Mouse (Mus musculus) embryonic facial prominence, embryonic 13.5 days (tissue): ENCODE data around the gene Cela3a. TPM values are rescaled to one million over a fixed set of nuclear protein-coding genes. Genes with fewer than 3 reads are reported as not detected.
A peak's percentile ranks its signal among the peaks of the same experiment; 100 is the strongest.

Source experiments
- ATAC-seq: fragments of 200-750 bp; cut with Nextera tagmentation; 2 replicates; pipeline ENCODE4 v1.8.0; 2017; ENCODE audit warnings: low read depth; ENCODE audit not compliant: insufficient number of reproducible peaks, insufficient read depth, low FRiP score, low TSS enrichment
- H3K27ac ChIP-seq: fragments of 300-500 bp; sonication (generic); 2 replicates; pipeline ENCODE4 v1.5.1; 2015; ENCODE audit warnings: moderate library complexity, mild to moderate bottlenecking, inconsistent platforms
- H3K27me3 ChIP-seq: fragments of 300-500 bp; sonication (generic); 2 replicates; pipeline ENCODE4 v1.6.1; 2015; ENCODE audit warnings: mild to moderate bottlenecking, inconsistent platforms
- H3K36me3 ChIP-seq: fragments of 300-500 bp; sonication (generic); 2 replicates; pipeline ENCODE4 v1.6.1; 2015; ENCODE audit warnings: mild to moderate bottlenecking, inconsistent platforms
- H3K4me1 ChIP-seq: fragments of 300-500 bp; sonication (generic); 2 replicates; pipeline ENCODE4 v1.6.1; 2015; ENCODE audit warnings: inconsistent platforms
- H3K4me2 ChIP-seq: fragments of 300-500 bp; sonication (generic); 2 replicates; pipeline ENCODE4 v1.6.1; 2015; ENCODE audit warnings: moderate library complexity, mild to moderate bottlenecking, inconsistent platforms
- H3K4me3 ChIP-seq: fragments of 300-500 bp; sonication (generic); 2 replicates; pipeline ENCODE4 v1.5.1; 2015; ENCODE audit warnings: mild to moderate bottlenecking, inconsistent platforms
- H3K9ac ChIP-seq: fragments of 300-500 bp; sonication (generic); 2 replicates; pipeline ENCODE4 v1.6.1; 2015; ENCODE audit warnings: mild to moderate bottlenecking, inconsistent platforms
- H3K9me3 ChIP-seq: fragments of 300-500 bp; sonication (generic); 2 replicates; pipeline ENCODE4 v1.6.1; 2016; ENCODE audit warnings: inconsistent platforms
- WGBS: fragments of 180-500 bp; shearing (Covaris S2); methylation state at CpG from one replicate; pipeline ENCODE4 v1.1.7; 2015; ENCODE audit warnings: mixed read lengths; 5-methylcytosine and 5-hydroxymethylcytosine counted together
- polyA plus RNA-seq: library from polyadenylated mRNA; unstranded; fragments of >200 nt; fragmentation: Nextera tagmentation; extraction: Ambion mirVana; gene quantifications from 2 replicates; pipeline ENCODE4 v1.2.1, GENCODE M21; 2015

The Cela3a gene
- polyA plus RNA-seq, 1 experiment from 2014 or later, result not detected

DNA sequence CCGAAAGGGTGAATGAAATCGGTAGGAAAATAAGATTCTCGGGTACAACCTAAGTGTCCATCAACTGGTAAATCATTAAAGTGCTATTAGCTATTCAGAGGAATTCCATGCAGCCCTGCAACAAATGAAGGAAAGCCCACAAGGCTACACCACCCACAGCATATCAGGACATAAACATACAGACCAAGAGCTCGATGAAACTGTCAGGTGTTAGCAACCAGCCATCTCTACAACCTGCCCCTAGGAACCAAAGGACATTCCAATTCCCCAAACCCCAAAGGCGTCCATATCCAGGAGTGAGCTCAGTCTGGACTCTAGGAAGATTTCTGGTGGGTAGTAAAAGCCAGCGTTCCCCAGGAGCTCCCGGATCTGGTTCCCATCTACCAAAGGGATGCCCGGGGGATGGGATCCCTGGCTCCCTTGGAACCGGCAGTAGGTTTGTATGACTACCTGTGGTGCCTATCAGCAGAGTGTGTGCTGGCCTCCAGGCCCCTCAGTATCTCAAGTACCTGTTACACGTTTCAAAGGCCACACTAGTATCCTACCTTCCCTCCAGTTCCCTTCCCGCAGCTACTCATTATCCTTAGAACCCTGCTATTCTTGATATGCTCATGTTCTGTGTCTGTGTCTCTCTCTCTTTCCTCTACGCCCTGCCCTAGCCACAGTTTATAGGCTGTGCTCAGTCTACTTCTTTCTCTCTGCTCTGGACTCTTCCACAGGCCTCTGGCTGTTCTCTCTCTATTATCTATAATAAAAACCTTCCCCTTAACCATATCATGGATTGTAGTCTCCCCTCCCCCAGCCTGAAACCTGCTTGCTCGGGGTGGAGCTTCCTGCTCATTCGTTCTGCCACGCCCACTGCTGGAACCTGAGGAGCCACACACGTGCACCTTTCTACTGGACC is 28.6 kb downstream of the Cela3a start:
- Histone ChIP-seq H3K9me3 (no peaks in the 10 kb centered on the region), H3K9ac (no peak overlapping the region), H3K4me3 (0 out of 2 replicates have a peak overlapping the region, but pooled peaks have one; percentile 6), H3K36me3 (no peaks in the 10 kb centered on the region), H3K27me3 (no peaks in the 10 kb centered on the region), H3K4me1 (peaks cover 7% of the 10 kb centered on the region; the same call in 1 of the 2 replicates), H3K4me2 (peak overlapping the region; percentile 44), H3K27ac (peak overlapping the region; percentile 23; the same call in 1 of the 2 replicates)
- no peak for ATAC-seq
- WGBS, result 30% methylated on average over 15 of the region's 16 CpGs

DNA sequence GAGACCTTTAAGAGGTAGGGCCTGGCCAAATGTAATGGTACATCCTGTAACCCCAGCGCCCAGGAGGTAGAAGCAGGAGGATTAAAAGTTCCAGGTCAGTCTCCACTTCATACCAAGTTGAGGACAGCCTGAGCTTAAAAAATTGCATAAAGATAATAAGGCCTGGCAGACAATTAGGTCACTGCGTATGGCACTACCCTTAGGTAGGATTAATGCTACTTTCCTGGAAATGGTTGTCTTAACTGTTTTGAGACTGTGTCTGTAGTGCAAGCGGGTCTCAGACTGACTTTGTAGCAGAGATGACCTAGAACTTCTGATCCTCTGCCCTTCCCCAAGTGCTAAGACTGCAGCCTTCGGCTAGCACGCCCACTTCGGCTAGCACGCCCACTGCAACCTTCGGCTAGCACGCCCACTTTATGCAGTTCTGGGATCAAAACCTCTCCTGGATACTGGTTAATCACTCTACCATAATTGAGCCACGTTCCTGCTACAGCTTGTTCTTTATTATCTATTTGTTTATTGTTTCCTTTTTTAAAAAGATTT is 29.8 kb downstream of the Cela3a start:
- 87% methylated on average over 10 of the region's 10 CpGs for WGBS
- Histone ChIP-seq H3K4me3 (no peak overlapping the region), H3K9ac (no peak overlapping the region), H3K4me2 (no peak overlapping the region), H3K27me3 (no peaks in the 10 kb centered on the region), H3K27ac (no peak overlapping the region), H3K9me3 (no peaks in the 10 kb centered on the region), H3K36me3 (no peaks in the 10 kb centered on the region), H3K4me1 (peaks cover 14% of the 10 kb centered on the region)
- no peak for ATAC-seq

DNA sequence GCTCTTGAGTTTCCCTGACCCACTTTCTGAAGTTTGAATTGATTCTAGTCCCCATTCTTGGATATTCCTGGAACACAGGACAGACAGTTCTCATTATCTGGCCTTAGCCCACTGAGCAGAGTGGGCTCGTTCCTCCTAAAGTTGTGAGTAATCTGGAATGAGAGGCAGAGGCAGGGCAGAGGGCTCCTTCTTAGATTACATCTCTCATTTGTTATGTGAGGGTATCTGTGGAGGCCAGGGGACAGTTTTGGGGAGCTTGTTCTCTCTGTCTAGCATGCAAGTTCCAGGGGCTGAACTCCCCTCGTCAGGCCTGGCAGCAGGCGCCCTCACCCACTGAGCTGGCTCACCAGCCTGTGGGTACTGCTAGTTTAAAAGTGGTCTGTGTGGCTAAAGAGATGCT is 30.5 kb downstream of the Cela3a start:
- no peaks in the 10 kb centered on the region for H3K9me3 ChIP-seq

DNA sequence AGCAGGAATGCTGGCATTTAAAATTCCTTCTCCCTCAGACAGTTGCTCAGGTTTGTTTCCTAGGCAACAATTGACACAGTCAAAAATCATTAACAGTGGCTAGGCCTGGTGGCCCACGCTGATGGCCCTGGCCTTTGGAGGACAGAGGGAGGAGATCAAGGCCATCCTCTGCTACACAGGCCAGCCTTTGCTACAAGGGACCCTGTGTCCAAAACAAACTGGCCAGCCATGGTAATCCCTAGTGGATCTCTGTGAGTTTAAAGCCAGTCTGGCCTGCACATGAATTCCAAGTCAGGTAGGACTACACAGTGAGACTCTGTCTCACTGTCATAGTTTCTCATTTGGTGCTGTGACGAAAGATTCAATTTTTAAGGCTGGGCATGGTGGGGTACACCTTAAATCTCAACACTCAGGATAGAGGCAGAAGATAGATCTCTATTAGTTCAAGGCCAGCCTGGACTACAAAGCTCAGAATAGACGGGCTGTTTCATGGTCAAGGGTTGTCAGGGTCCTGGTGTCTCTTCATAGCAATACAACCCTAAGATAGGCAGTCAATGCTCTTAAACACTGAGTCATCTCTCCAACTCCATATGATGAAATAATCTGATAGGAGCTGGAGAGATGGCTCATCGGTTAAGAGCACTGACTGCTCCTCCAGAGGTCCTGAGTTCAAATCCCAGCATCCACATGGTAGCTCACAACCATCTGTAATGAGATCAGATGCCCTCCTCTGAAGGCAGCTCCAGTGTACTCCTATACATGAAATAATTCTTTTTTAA is 31.9 kb downstream of the Cela3a start:
- ATAC-seq, result no peak
- peaks cover 14% of the 10 kb centered on the region for H3K4me1 ChIP-seq
- no peak overlapping the region for H3K27ac ChIP-seq
- H3K9ac ChIP-seq, result no peak overlapping the region
- 78% methylated on average over 4 of the region's 4 CpGs for WGBS
- H3K27me3 ChIP-seq, result no peaks in the 10 kb centered on the region
- no peak overlapping the region for H3K4me2 ChIP-seq
- H3K4me3 ChIP-seq, result no peak overlapping the region
- no peaks in the 10 kb centered on the region for H3K9me3 ChIP-seq
- H3K36me3 ChIP-seq, result no peaks in the 10 kb centered on the region

More for the DNA sequence above, 30.5 kb downstream of the Cela3a start:
- no peak overlapping the region for H3K4me2 ChIP-seq
- 66% methylated on average over 3 of the region's 3 CpGs for WGBS
- H3K27ac ChIP-seq, result no peak overlapping the region
- peaks cover 14% of the 10 kb centered on the region for H3K4me1 ChIP-seq
- no peak overlapping the region for H3K4me3 ChIP-seq
- no peak overlapping the region for H3K9ac ChIP-seq
- no peak for ATAC-seq
- H3K27me3 ChIP-seq, result no peaks in the 10 kb centered on the region
- H3K36me3 ChIP-seq, result no peaks in the 10 kb centered on the region

DNA sequence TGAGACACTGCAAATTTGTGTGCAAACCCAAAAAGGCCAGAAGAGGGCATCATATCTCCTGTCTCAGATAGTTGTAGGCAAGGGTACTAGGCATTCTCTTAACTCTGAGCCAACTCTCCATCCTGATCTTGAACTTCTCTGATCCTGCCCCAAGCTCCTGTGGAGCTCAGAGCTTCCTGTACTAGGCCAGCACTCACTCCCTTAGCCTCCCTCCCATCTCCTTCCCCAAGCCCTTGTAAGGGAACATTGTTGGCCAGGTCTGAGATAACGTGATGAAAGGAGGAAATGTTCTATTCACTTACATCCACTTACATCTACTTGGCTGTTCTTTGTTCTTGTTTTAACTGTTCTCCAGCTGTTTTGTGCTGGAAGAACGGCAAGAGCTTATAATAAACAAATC is 32.8 kb downstream of the Cela3a start:
- H3K4me2 ChIP-seq, result no peak overlapping the region
- no peaks in the 10 kb centered on the region for H3K27me3 ChIP-seq
- H3K4me3 ChIP-seq, result no peak overlapping the region
- H3K9me3 ChIP-seq, result no peaks in the 10 kb centered on the region
- no peak for ATAC-seq
- H3K9ac ChIP-seq, result no peak overlapping the region
- peaks cover 14% of the 10 kb centered on the region for H3K4me1 ChIP-seq
- WGBS, result 69% methylated on average over 2 of the region's 2 CpGs
- no peak overlapping the region for H3K27ac ChIP-seq
- H3K36me3 ChIP-seq, result no peaks in the 10 kb centered on the region

DNA sequence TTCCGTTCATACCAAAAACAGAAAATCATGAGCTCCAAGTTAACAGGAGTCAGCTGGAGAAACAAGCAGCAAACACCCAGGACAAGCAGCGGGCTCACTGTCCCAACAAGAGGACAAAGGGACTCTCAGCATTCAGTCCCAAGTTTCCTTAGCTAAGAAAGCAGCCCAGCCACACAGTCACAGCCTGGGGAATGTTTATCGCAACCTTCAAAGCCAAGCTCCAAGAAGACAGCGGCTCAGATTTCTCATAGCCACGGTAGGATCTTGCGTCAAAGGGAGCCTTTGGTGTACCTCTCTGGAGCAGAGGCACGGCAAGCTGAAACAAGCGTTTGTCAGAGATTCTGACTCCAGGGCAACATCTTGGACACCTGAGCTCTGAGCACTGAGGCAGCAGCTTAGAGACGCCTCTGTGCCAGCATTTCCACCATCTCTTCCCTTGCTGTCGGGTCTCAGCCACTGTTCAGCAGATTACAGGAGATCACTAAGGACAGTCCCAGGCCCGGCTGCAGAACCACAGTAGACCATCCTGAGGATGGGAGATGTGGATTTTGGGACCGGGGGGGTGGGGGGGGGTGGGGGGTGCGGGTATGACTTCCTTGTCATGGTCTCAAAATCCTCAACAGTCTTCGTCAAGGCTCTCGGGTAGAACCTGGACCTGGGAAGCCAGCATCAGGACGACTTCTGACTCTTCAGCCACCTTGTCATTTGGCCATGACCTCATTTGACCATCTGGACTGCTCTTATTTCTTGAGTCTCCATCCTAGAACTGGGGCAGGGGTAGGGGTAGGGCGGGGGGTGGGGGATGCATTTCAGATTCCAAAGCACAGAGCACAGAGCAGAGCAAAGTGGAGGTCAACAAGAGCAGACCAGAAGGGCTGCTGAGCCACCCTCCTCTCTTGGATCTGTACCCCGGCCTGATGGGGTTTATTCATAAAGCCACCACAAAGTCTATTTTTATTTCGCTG is 34.0 kb downstream of the Cela3a start:
- H3K36me3 ChIP-seq, result no peaks in the 10 kb centered on the region
- peak overlapping the region; percentile 2 for H3K4me2 ChIP-seq

DNA sequence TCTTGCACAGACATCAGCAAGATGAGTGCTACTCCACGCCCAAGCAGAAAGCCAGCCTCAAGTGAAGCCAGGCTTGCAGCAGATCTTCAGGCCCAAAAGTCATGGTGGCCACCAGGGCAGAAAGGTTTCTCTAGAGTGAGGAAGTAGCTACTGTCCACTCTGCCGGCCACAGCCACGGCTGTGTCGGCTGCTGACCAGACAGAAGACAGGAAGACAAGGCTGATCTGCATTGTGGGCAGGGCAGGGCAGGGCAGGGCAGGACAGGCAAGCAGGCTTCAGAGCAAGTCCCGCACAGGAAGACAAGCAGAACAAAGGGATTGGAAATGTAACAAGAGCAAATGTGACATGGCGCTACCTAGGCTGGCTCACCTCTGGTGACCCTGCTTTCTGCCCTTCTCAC is 35.9 kb downstream of the Cela3a start:
- H3K9me3 ChIP-seq, result no peaks in the 10 kb centered on the region
- no peaks in the 10 kb centered on the region for H3K36me3 ChIP-seq
- H3K4me2 ChIP-seq, result no peak overlapping the region
- no peak overlapping the region for H3K4me3 ChIP-seq
- no peaks in the 10 kb centered on the region for H3K27me3 ChIP-seq
- H3K4me1 ChIP-seq, result peaks cover 15% of the 10 kb centered on the region
- H3K27ac ChIP-seq, result 0 out of 2 replicates have a peak overlapping the region, but pooled peaks have one; percentile 4
- no peak overlapping the region for H3K9ac ChIP-seq
- 53% methylated on average over 6 of the region's 6 CpGs for WGBS
- ATAC-seq, result no peak

More for the DNA sequence above, 34.0 kb downstream of the Cela3a start:
- Histone ChIP-seq H3K4me1 (peaks cover 8% of the 10 kb centered on the region), H3K27me3 (no peaks in the 10 kb centered on the region), H3K4me3 (no peak overlapping the region), H3K9me3 (no peaks in the 10 kb centered on the region), H3K27ac (peak overlapping the region; percentile 19), H3K9ac (no peak overlapping the region; the same call in 1 of the 2 replicates)
- WGBS, result 25% methylated on average over 19 of the region's 19 CpGs
- ATAC-seq, result no peak

DNA sequence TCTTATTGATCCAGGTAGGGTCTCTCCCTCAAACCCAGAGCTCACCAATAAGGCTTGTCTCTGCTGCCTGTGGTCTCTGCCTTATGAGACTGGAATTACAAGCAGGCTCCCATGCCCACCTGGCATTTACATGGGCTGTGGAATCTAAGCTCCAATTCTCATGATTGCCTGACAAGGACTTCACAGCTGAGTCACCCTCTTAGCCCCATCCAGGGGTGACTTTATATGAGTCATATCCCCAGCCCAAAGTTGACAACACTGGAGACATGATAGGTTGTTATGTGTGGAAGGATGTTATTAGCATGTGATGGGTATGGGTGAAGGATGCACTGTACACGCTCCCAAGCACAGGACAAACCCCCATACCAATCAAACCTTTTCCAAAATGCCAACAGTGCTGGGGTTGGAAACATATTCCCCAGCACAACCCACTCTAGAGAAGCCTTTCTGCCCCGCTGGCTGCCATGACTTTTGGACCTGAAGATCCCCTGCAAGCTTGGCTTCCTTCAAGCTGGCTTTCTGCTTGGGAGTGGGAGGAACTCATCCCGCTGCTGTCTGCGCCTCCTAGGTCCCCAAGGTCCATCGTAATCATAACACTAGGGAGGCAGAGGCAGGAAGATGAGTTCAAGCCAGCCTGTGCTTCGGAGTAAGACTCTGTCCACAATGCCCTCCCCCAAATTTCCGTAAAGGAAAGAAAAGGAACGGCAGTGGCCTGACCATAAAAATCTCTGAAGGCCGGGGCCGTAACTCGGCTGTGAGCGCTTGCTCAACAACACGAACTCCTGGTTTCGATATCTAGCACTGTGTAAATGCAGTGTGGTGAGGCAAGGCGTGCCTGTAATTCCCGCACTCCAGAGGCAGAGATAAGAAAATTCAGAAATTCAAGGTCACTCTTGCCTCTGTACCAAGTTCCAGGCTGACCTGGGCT is 37.7 kb downstream of the Cela3a start:
- H3K4me3 ChIP-seq, result no peak overlapping the region
- ATAC-seq, result no peak
- H3K4me2 ChIP-seq, result no peak overlapping the region
- no peaks in the 10 kb centered on the region for H3K9me3 ChIP-seq
- no peaks in the 10 kb centered on the region for H3K27me3 ChIP-seq
- no peak overlapping the region for H3K27ac ChIP-seq
- no peak overlapping the region for H3K9ac ChIP-seq
- H3K4me1 ChIP-seq, result peaks cover 30% of the 10 kb centered on the region
- H3K36me3 ChIP-seq, result no peaks in the 10 kb centered on the region
- 88% methylated on average over 16 of the region's 16 CpGs for WGBS

DNA sequence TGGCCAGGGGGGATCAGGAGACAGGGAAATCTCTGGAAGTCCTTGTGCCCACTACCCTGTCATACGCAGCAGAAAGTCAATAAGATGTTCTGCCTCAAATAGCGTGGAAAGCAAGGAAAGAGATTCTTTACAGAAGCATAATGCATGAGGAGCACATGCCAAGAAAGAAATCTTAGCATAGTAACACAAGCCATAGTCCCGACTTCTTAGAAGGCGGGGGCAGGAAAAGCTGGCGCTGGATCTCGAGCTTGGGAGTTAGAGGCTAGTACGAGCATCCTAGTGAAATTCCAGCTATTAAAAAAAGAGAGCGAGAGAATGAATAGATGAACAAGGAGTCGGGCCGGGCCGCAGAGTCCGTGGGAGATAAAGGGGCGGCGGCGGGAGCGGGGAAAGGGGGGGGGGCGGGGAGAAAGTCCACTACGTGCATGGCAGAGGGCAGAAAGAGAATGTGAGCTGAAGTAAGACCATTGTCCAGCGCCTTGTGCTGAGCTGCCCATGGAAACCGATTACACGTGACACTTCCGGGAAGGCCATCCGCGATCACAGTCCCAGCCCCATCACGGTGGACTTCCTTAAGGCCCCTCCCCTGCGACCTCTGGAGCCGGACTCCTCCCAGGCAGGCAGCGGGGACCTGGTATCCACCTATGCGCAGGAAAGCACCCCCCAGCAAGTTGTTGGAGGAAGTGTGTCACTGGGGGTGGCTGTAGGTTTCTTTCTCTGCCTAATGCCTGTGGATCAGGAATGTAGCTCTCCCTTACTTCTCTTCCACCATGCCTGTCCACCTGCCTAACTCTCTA is 39.4 kb downstream of the Cela3a start:
- Histone ChIP-seq H3K9me3 (no peaks in the 10 kb centered on the region), H3K36me3 (no peaks in the 10 kb centered on the region), H3K27me3 (no peaks in the 10 kb centered on the region), H3K27ac (peak overlapping the region; percentile 48; the same call in 1 of the 2 replicates), H3K4me1 (peaks cover 24% of the 10 kb centered on the region), H3K4me3 (peak overlapping the region; percentile 37), H3K4me2 (peak overlapping the region; percentile 70), H3K9ac (peak overlapping the region; percentile 70)
- 6% methylated on average over 28 of the region's 29 CpGs for WGBS
- no peak for ATAC-seq
